Mouse (Mus musculus) forebrain, embryonic 13.5 days (tissue): Measurements from ENCODE around the gene Ntf3. TPM values are rescaled to one million over a fixed set of nuclear protein-coding genes. Genes with fewer than 3 reads are reported as not detected.
A peak's percentile ranks its signal among the peaks of the same experiment; 100 is the strongest.

Experiments used
- ATAC-seq: fragments of 200-750 bp; cut with Nextera tagmentation; 2 replicates; pipeline ENCODE4 v1.8.0; 2017
- H3K27ac ChIP-seq: fragments of 300-500 bp; sonication (generic); 2 replicates; pipeline ENCODE4 v1.5.1; 2015; ENCODE audit warnings: inconsistent platforms, mild to moderate bottlenecking, moderate library complexity
- H3K27me3 ChIP-seq: fragments of 300-500 bp; sonication (generic); 2 replicates; pipeline ENCODE4 v1.6.1; 2015; ENCODE audit warnings: mild to moderate bottlenecking, inconsistent platforms
- H3K36me3 ChIP-seq: fragments of 300-500 bp; sonication (generic); 2 replicates; pipeline ENCODE4 v1.6.1; 2015; ENCODE audit warnings: mild to moderate bottlenecking, inconsistent platforms; ENCODE audit not compliant: poor library complexity, severe bottlenecking
- H3K4me1 ChIP-seq: fragments of 300-500 bp; sonication (generic); 2 replicates; pipeline ENCODE4 v1.6.1; 2015; ENCODE audit warnings: inconsistent platforms
- H3K4me2 ChIP-seq: fragments of 300-500 bp; sonication (generic); 2 replicates; pipeline ENCODE4 v1.6.1; 2015; ENCODE audit warnings: inconsistent platforms, mild to moderate bottlenecking, moderate library complexity
- H3K4me3 ChIP-seq: fragments of 300-500 bp; sonication (generic); 2 replicates; pipeline ENCODE4 v1.5.1; 2015; ENCODE audit warnings: mild to moderate bottlenecking, inconsistent platforms
- H3K9ac ChIP-seq: fragments of 300-500 bp; sonication (generic); 2 replicates; pipeline ENCODE4 v1.6.1; 2015; ENCODE audit warnings: mild to moderate bottlenecking, inconsistent platforms
- H3K9me3 ChIP-seq: fragments of 300-500 bp; sonication (generic); replicated peaks from 2 replicates; pipeline ENCODE4 v1.6.1; 2016; ENCODE audit warnings: inconsistent platforms
- WGBS: fragments of 180-500 bp; shearing (Covaris S2); methylation state at CpG from one replicate; pipeline ENCODE4 v1.1.7; 2015; 5-methylcytosine and 5-hydroxymethylcytosine counted together
- polyA plus RNA-seq: library from polyadenylated mRNA; unstranded; fragments of >200 nt; fragmentation: Nextera tagmentation; extraction: Ambion mirVana; gene quantifications from 2 replicates; pipeline ENCODE4 v1.2.1, GENCODE M21; 2015

Ntf3 gene
- polyA plus RNA-seq = 2.4 and 3.6 TPM in 2 replicates

DNA sequence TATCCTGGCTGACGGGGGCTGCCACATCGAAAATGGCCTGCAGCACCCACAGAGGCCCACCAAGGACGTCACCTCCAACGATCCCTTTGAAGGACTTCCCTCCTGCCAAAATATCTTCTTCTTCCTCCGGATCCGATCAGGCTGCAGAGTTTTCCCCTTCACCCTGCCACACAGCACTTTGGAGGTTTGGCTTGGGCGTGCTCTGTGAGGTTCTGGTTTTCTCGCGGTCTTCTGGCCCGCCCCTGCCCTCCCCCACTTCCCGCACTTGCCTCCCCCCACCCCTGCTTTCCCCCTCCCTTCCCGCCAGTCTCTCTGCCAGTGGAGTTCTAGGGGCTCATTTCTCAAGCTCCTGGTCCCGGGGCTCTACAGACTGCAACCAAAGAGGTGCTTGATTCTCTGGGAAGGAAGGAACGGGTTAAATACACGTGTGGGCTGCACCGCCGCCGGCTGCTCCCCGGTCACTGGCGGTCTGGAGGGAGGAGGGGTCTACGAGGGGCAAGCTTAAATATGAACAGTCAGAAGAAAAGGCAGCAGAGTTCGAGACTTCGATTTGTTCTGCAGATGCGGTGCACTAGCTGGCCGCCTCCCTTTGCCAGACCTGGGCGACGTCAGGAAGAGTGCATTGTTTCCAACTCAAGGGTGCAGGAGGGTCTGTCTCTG is at the start of gene Ntf3:
Gene Ntf3, minus strand, starts transcription at position 363 of the 660 bp plus-strand sequence.
- Histone ChIP-seq H3K4me2 (peak within 1 kb of the TSS; percentile 59), H3K27ac (no peak within 1 kb of the TSS), H3K9me3 (no peaks in the 10 kb centered on the region), H3K36me3 (no peaks in the 10 kb centered on the region), H3K9ac (peak within 1 kb of the TSS; percentile 41; the same call in 1 of the 2 replicates), H3K4me3 (peak within 1 kb of the TSS; percentile 30), H3K4me1 (peaks cover 49% of the 10 kb centered on the region), H3K27me3 (peaks cover 64% of the 10 kb centered on the region)
- WGBS = under 1% methylated on average over 26 of the region's 27 CpGs
- ATAC-seq = no peak

DNA sequence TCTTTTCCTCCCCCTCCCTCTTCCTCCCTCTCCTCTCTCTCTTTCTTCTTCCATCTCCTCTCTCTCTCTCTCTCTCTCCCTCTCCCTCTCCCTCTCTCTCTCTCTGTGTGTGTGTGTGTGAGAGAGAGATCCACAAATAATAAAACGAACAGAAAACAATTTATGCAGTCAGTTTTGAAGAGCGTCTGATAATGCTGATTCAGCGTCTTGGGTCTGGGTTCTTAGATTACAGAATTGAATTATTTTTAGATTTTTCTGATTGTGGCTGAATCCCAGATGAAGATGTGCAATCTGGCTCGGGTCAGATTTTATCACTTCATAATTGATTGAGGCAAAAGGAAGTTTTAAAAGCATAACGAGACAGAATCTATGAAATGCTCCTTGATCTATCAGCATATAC is 46.6 kb upstream of the Ntf3 start:
- no peak for ATAC-seq
- 84% methylated on average over 5 of the region's 5 CpGs for WGBS
- Histone ChIP-seq H3K36me3 (no peaks in the 10 kb centered on the region), H3K4me2 (no peak overlapping the region), H3K9me3 (no peaks in the 10 kb centered on the region), H3K9ac (no peak overlapping the region), H3K4me1 (no peaks in the 10 kb centered on the region), H3K27me3 (no peaks in the 10 kb centered on the region), H3K4me3 (no peak overlapping the region), H3K27ac (no peak overlapping the region)

DNA sequence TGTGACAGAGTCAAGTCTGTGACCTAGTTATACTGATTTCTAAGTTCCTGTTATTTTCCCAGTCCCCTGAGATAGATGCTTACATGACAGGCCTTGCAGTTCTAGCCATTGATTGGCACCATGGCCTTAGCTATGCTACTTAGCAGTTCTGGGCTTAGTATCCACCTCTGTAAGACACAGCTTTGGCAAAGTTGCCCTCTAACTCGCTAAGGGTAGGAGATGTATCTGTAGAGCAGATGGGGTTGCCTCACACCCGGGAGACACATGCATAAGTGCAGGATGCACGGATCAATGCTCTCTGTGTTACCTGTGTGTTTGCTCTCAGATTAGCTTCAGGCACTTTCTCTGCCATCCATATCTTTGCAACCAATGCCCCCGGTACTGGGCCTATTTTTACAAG is 36.7 kb upstream of the Ntf3 start:
- no peaks in the 10 kb centered on the region for H3K27me3 ChIP-seq
- H3K9ac ChIP-seq = no peak overlapping the region
- H3K36me3 ChIP-seq = no peaks in the 10 kb centered on the region
- H3K9me3 ChIP-seq = no peaks in the 10 kb centered on the region
- no peak overlapping the region for H3K4me3 ChIP-seq
- no peak for ATAC-seq
- H3K4me2 ChIP-seq = no peak overlapping the region
- peaks cover 4% of the 10 kb centered on the region; the same call in 1 of the 2 replicates for H3K4me1 ChIP-seq
- H3K27ac ChIP-seq = no peak overlapping the region
- WGBS = 90% methylated on average over 4 of the region's 4 CpGs

DNA sequence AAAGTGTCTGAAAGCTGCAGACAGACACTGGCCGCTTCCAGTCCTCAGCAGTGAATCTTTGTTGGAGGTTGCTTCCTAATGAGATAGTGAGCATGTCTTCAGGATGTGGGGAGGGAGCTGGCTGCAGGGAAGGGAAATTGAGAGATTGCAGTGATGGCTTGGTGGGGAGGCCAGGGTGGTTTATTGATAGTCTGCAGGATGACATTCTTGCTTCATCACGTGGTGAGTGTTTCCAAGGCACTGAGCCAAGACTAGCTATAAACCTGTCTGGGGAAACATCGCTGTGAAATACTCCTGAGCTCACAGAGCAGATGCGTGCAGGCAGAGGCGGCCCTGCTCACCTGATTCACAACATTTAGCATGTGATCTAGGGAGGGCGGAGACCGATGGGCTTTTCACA is 36.2 kb upstream of the Ntf3 start:
- H3K9ac ChIP-seq = no peak overlapping the region
- H3K4me1 ChIP-seq = peaks cover 4% of the 10 kb centered on the region; the same call in 1 of the 2 replicates
- H3K9me3 ChIP-seq = no peaks in the 10 kb centered on the region
- 83% methylated on average over 7 of the region's 7 CpGs for WGBS
- H3K4me3 ChIP-seq = no peak overlapping the region
- no peak overlapping the region for H3K4me2 ChIP-seq
- ATAC-seq = no peak
- H3K36me3 ChIP-seq = no peaks in the 10 kb centered on the region
- no peak overlapping the region for H3K27ac ChIP-seq
- H3K27me3 ChIP-seq = no peaks in the 10 kb centered on the region

GRCm38 (mm10) chr6:126201721-126202120 is 35.0 kb upstream of the Ntf3 start:
- no peak overlapping the region for H3K4me3 ChIP-seq
- 77% methylated on average over 2 of the region's 2 CpGs for WGBS
- peaks cover 4% of the 10 kb centered on the region; the same call in 1 of the 2 replicates for H3K4me1 ChIP-seq
- H3K27me3 ChIP-seq = no peaks in the 10 kb centered on the region
- H3K27ac ChIP-seq = no peak overlapping the region
- H3K9me3 ChIP-seq = no peaks in the 10 kb centered on the region
- no peak overlapping the region for H3K4me2 ChIP-seq
- no peak overlapping the region for H3K9ac ChIP-seq
- no peak for ATAC-seq
- no peaks in the 10 kb centered on the region for H3K36me3 ChIP-seq

DNA sequence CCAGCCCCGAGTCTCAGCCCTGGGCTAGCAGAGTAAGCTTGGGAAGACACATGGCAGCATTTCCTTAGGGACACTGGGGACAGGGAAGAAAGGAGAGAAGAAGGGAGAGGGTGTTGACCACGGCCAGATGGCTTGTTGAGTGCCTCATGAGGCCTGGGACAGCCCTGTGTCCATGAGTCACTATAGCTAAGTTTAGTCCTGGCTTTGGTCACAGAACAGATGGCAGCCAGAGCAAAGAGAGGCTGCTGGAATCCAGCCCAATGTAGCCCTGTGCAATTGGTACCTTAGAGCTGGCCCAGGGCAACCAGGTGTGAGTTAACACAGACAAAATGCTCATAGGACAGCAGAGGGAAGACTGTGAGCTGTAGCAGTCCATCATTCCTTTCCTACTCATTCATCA is 33.2 kb upstream of the Ntf3 start:
- H3K4me1 ChIP-seq = peaks cover 4% of the 10 kb centered on the region; the same call in 1 of the 2 replicates
- no peak overlapping the region for H3K4me3 ChIP-seq
- 76% methylated on average over 2 of the region's 2 CpGs for WGBS
- H3K9me3 ChIP-seq = no peaks in the 10 kb centered on the region
- H3K27ac ChIP-seq = no peak overlapping the region
- H3K4me2 ChIP-seq = no peak overlapping the region
- ATAC-seq = no peak
- H3K9ac ChIP-seq = no peak overlapping the region
- H3K36me3 ChIP-seq = no peaks in the 10 kb centered on the region
- H3K27me3 ChIP-seq = no peaks in the 10 kb centered on the region

- no peaks in the 10 kb centered on the region for H3K9me3 ChIP-seq
- H3K4me2 ChIP-seq = no peak overlapping the region
- no peak overlapping the region for H3K4me3 ChIP-seq
- 92% methylated on average over 4 of the region's 4 CpGs for WGBS
- H3K4me1 ChIP-seq = no peaks in the 10 kb centered on the region
- ATAC-seq = no peak
- H3K27ac ChIP-seq = no peak overlapping the region
- no peak overlapping the region for H3K9ac ChIP-seq
- H3K36me3 ChIP-seq = no peaks in the 10 kb centered on the region
- no peaks in the 10 kb centered on the region for H3K27me3 ChIP-seq
Observed at GRCm38 (mm10) chr6:126194760-126195159, 28.1 kb upstream of the Ntf3 start.

- Histone ChIP-seq H3K9ac (no peak overlapping the region), H3K4me2 (no peak overlapping the region), H3K27me3 (0 out of 2 replicates have a peak, but pooled peaks cover 5% of the 10 kb centered on the region), H3K9me3 (no peaks in the 10 kb centered on the region), H3K4me3 (no peak overlapping the region), H3K27ac (no peak overlapping the region), H3K36me3 (no peaks in the 10 kb centered on the region), H3K4me1 (no peaks in the 10 kb centered on the region)
- WGBS = 89% methylated on average over 10 of the region's 10 CpGs
- ATAC-seq = no peak
Observed at GRCm38 (mm10) chr6:126190218-126190871, 23.6 kb upstream of the Ntf3 start.

- H3K4me2 ChIP-seq = no peak overlapping the region
- H3K27me3 ChIP-seq = 0 out of 2 replicates have a peak, but pooled peaks cover 5% of the 10 kb centered on the region
- no peak overlapping the region for H3K27ac ChIP-seq
- ATAC-seq = peak; percentile 43; the same call in 1 of the 2 replicates
- 13% methylated on average over 8 of the region's 8 CpGs for WGBS
- H3K36me3 ChIP-seq = no peaks in the 10 kb centered on the region
- no peak overlapping the region for H3K9ac ChIP-seq
- no peaks in the 10 kb centered on the region for H3K4me1 ChIP-seq
- H3K4me3 ChIP-seq = no peak overlapping the region
- no peaks in the 10 kb centered on the region for H3K9me3 ChIP-seq
Observed at GRCm38 (mm10) chr6:126187400-126187799, 20.7 kb upstream of the Ntf3 start.

- Histone ChIP-seq H3K4me1 (no peaks in the 10 kb centered on the region), H3K27me3 (0 out of 2 replicates have a peak, but pooled peaks cover 5% of the 10 kb centered on the region), H3K9me3 (no peaks in the 10 kb centered on the region), H3K36me3 (no peaks in the 10 kb centered on the region), H3K9ac (no peak overlapping the region), H3K4me3 (no peak overlapping the region), H3K4me2 (no peak overlapping the region), H3K27ac (no peak overlapping the region)
- no peak for ATAC-seq
- 65% methylated on average over 1 of the region's 1 CpGs for WGBS
Observed at GRCm38 (mm10) chr6:126186116-126186515, 19.4 kb upstream of the Ntf3 start.

DNA sequence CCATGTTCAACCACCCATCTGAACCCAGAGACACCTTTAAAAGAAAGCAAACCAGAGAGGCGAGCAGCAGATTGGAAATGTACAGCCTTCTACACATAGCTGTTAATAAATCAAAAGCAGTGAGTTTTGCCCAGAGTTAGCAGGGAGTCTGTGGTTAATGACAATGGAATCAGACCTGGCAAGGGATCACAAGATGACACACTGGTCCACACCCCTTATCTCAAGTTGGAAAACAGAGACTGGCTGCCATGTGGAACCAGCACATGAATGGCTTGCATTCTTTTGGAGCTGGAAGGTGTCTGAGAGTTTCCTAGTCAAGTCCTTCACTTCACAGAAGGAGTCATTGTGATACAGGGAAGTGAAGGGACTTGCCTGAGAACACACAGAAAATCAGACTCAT is 5.4 kb upstream of the Ntf3 start:
- H3K4me3 ChIP-seq = no peak overlapping the region
- WGBS = 84% methylated on average over 1 of the region's 1 CpGs
- no peaks in the 10 kb centered on the region for H3K36me3 ChIP-seq
- no peak for ATAC-seq
- H3K9me3 ChIP-seq = no peaks in the 10 kb centered on the region
- H3K27me3 ChIP-seq = peaks cover 10% of the 10 kb centered on the region; the same call in 1 of the 2 replicates
- H3K4me1 ChIP-seq = peaks cover 1% of the 10 kb centered on the region
- no peak overlapping the region for H3K4me2 ChIP-seq
- no peak overlapping the region for H3K27ac ChIP-seq
- no peak overlapping the region for H3K9ac ChIP-seq

DNA sequence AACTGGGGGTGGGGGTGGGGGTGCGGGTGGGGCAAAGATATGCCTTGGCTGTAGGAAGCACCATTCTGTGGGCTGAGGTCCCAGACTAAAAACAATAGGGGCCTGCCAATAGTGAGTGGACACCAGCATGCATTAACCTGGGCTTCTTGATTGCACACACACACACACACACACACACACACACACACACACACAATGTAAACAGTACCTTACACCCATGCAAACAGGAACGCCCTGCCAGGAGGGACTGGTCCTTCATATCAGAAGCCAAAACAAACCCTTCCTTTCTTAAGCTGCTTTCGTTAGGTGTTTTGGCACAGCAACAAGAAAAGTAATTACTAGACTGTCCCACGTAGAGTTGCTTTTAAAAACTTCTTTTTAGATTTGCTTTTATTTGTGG is 4.1 kb upstream of the Ntf3 start:
- no peak for ATAC-seq
- Histone ChIP-seq H3K9ac (no peak overlapping the region), H3K27me3 (peaks cover 23% of the 10 kb centered on the region), H3K4me1 (peaks cover 14% of the 10 kb centered on the region), H3K36me3 (no peaks in the 10 kb centered on the region), H3K4me2 (no peak overlapping the region), H3K4me3 (no peak overlapping the region), H3K27ac (no peak overlapping the region), H3K9me3 (no peaks in the 10 kb centered on the region)
- WGBS = 84% methylated on average over 4 of the region's 4 CpGs
